Mouse (Mus musculus) heart, postnatal 36 days (tissue): ENCODE results near the gene Fyn. TPM values are rescaled to one million over a fixed set of nuclear protein-coding genes. Genes with fewer than 3 reads are reported as not detected.

Experiments used
- DNase-seq, 2 experiments: peaks; one replicate each; pipeline ENCODE4 v3.0.0; 2021 to 2022
- intact Hi-C: fragments of 180-260 bp; cut with DNase I; formaldehyde crosslinking; loops from one replicate; pipeline ENCODE4 v1.15.1; 2025
- total RNA-seq, 2 experiments: library from RNA; stranded (reverse); gene quantifications; 2 replicates each; pipeline ENCODE4 v1.2.3; 2021

The Fyn gene
- total RNA-seq, result 10 to 100 TPM; 32.1 to 35.1 TPM

DNA sequence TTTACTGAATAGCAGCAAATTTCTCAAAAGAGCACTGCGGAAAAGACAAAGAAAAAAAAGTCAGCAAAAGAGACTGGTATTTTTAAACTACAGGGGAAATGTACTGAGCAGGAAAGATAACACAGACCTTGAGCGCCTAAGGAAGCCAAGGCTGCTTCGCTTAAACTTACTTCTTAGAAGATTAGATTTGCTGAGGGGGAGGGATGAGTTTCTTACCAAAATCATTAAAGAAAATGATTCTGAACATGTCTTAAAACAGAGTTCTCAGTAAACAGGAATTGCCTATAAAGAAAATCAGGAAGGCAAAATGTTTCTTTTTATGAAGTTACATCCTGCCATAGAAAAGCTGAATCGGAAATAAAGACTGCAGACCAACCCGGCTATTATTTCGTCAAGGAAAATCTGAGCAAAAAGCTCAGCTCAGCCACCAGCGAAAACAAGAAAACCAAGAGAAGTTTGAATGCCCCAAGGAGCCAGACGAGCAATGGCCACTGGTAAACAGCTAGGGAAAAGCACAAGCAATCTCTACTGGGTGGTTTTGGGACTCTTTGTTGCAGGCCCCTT lies at the start of gene Fyn:
TSS of gene Fyn (plus strand) at position 284 of the 564 bp plus-strand sequence.
- intact Hi-C loops, result loop anchor here (2.0 to 5.0 kb wide), 4 partner anchors 130 to 364 kb away; partner anchors contain the start of gene Rev3l
- no peak for DNase-seq

DNA sequence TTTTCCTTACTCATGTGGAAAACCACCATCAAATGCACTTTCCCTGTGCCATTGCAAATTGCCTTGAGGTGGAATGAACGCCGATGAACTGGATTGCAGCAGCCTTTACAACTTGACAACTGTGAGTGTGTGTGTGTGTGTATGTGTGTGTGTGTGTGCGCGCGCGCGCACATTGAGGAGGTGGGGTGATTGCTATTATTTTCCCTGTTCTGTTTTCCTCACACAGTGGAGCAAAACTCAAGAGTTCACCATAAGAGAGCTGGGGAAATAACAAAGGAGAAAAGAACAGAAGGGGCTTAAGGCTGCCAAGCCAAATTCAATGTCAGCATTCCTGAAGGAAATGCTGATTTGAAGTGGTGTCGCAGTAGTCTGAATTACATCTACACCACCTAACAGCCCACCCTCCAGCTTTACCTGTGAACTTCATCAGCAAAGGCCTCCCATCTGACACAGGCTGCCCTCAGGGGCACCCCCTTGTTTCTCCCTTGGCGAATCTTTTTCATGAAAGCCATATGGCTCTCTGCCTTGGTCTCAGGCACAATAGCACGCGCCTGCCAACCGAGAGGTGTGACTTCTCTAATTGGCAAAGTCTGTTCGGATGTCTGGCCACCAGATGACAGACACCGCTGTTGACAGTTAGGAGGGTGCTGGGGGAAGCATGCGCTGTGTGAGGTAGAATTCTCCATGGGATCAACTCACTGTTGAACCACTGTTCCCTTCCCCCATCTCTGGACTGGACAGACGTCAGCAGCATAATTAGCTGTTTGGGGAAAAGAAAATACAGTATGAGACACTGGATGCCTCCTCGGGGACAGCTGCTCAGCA lies 47.6 kb upstream of the Fyn start:
- intact Hi-C loops, result no loop called here
- DNase-seq, result peak; percentile 30 to 51

DNA sequence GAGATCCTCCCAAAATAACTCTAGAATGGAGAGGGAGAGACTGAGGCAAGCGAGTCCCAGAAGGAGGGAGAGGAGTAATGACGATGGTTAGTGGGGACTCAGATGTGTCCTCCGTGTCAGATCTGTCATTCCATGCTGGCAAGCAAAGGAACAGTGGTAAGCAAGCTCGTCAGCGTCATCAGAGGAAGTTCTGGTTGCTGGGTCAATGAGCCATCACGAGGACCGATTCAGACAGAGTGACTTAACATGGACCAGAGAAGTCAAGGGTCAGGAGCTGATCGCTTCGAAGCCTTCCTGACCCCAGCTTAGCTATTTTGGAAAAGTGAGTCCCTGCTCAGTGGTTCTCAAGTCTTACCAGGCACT lies 47.1 kb upstream of the Fyn start:
- intact Hi-C loops, result no loop called here
- DNase-seq, result no peak

DNA sequence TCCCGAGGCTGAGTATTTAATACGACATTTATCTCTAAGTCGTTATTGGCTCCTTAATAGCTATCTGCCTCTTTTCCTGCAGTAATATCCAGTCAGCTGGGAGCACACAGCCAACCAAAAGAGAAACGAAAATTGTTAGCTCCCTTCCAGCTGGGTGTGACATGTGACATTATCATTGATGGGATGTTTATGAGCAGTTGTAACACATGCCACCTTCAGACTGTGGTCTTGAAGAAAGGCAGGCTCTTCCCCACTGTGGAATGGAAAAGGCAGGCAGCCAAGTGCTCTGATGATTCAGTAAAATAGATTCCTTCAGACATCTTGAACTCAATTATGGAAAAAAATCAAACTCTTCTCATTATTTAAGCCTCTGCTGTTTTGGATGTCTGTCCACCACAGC lies 46.5 kb upstream of the Fyn start:
- DNase-seq, result no peak
- intact Hi-C loops, result no loop called here

DNA sequence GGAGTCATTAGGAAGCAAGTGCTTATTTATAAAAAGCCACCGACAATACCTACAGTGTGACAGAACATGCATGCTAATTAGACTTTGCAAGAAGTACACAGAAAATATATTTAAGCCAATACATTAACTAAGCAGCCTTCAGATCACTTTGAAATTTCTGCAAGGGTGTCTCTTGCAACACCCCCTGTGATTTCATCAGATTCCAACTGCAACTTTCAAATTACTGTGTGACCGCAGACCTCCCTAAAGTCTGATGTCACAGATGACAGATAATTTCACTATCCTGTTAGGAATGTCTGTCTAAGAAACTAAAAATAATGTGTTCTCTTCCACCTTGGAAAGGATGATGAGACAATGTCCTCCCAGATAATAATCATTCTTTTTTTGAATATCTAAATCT lies 44.4 kb upstream of the Fyn start:
- intact Hi-C loops, result no loop called here
- no peak for DNase-seq

DNA sequence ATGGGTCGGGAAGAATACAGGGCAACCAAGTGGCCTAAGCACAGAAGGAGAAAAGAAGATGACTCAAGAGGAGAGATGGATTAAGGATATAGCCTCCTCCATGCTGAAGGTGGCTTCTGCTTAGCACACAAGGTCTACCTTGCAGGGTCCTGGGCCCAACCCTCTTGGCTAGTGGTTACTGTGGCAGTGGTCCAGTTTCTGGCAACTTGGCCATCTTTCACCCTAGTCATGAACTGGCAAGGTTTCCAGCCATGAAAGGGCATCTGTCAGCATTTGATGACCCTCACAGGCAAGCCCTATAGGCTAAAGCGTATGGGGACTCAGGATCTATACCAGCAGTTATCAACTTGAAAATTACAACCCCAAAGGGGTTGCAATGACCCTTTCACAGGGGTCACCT lies 40.0 kb upstream of the Fyn start:
- intact Hi-C loops, result no loop called here
- DNase-seq, result no peak

DNA sequence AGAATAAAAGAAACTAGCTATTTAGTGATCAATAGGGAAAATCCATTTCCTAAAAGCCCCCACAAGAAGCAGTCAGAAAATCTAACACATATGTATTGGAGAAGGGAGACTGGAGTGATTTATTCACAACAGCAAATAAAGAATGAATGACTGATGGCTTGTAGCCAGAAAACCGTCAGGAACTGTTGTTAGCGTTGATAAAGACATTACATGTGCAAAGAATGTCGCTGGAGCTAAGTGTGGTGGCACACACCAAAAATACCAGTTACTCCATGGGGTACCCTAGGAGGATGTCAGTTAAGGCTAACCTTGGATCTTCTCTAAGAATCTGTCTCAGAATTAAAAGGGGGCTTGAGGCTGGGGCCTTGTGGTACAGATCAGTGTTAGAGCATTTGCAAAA lies 34.3 kb upstream of the Fyn start:
- intact Hi-C loops, result no loop called here
- no peak for DNase-seq

DNA sequence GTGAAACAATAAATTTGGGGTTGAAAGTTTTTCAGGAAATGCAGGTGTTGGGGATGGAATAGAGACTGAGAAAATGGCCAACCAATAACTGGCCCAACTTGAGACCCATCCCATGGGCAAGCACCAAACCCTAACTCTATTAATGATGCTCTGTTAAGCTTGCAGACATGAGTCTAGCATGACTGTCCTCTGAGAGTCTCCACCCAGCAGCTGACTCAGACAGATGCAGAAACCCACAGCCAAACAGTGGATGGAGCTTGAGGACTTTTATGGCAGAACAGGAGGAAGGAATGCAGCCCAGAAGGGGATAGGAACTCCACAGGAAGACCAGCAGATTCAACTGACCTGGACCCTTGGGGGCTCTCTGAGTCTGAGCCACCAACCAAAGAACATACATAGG lies 32.8 kb upstream of the Fyn start:
- DNase-seq, result no peak
- intact Hi-C loops, result no loop called here

DNA sequence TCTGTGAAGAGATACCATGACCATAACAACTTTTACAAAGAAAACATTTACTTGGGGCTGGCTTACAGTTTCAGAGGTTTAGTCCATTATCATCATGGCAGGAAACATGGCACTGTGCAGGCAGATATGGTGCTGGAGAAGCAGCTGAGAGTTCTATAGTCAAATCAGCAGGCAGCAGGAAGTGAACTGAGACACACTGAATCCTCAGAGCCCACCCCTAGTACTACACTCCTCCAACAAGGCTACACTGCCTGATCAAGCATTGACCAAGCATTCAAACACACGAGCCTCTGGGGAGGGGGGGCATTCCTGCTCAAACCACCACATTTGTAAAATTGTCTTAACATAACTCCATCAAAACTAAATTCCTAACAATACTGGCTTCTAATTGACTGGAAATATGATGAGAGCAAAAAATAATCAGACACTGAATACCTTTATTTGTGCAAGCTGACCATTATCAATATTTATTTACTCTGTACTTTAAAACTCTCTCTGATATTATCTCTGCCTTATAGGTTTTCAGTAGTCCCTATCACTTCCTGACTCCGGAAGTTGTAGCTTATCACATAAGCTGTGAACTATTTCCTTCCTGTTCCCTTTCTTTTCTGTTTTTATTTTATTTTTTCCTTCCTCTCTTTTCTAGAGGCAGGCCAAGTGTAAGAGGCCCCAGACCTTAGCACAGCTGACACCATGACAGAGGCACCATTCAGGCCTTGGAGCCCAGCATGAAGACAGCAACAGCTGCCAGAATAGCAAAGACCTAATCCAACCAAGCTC lies 29.3 kb upstream of the Fyn start:
- intact Hi-C loops, result no loop called here
- no peak for DNase-seq

DNA sequence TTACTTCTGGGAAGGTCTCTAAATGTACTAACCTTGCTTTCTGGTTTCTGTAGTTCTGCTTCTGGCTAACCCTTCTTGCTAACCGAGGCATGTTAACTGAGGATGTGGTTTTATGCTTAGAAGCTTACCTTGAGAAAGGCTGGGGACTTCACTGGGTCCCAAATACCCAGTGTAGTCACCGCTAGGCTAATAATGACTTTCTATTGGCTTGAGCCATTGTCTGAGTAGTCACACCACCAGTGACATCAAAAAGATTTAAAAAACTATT lies 28.8 kb upstream of the Fyn start:
- no peak for DNase-seq
- intact Hi-C loops, result no loop called here

DNA sequence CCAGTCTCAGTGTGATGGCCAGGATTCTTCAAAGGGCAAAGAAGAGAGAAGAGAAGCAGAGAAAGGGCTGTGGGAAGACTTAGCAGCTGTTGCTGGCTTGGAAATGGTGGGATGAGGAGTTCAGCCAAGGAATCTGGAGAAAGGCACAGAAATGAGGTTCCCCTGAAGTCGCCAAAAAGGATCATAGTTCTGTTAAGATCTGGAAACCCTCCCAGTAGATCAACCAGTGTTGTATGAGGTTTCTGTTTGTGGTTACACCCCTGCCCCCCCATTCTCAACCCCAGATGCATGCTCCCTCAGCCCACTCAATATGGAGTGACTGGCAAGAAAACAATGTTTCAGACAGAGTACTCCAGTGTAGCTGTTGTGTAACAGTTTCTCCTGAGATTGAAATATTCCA lies 25.1 kb upstream of the Fyn start:
- intact Hi-C loops, result no loop called here
- peak in 1 of 2 experiments; percentile 31 for DNase-seq

DNA sequence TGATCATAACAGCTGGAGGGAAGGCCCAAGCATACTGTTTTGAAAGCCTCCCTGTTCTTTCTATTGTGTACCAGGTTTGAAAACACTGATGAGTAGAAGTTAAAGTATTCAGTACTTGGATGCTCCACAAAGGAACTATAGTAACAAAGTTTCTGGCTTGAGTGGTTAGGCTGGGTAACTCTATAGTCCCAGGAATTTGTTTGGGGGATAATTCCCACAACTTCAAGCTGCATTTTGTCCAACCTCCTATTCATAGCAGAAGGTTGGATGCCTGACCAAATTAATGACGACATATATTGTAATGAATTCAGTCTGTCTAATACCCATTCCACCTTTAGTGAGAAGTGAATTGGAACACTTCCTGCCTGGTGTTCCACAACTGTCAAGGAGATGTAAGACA lies 22.7 kb upstream of the Fyn start:
- DNase-seq, result no peak
- intact Hi-C loops, result no loop called here

DNA sequence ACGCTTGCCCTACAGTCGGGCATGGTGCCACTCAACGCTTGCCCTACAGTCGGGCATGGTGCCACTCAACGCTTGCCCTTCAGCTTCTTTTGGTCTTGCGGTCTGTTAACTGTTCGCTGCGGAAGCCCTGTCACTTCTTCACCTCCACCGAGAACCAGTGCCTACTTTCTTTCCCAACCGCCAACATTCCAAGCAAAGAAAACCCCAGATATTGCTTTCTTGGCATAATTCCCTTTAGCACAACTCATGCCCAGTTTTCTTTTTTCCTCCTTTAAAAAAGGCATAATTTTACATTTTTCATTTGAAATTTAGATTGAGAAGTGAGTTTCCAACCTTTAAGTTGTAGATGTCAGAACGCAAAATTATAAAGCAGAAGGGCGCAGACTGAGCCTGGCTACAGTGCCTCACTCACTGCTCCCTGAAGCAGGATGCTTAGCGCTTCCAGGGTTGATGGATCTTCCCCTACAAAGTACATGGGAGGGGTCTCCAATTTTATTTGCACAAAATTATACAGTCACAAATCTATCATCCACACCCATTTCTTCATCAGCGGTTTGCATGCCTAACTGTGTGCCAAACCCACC lies 18.8 kb upstream of the Fyn start:
- DNase-seq, result no peak
- intact Hi-C loops, result no loop called here

DNA sequence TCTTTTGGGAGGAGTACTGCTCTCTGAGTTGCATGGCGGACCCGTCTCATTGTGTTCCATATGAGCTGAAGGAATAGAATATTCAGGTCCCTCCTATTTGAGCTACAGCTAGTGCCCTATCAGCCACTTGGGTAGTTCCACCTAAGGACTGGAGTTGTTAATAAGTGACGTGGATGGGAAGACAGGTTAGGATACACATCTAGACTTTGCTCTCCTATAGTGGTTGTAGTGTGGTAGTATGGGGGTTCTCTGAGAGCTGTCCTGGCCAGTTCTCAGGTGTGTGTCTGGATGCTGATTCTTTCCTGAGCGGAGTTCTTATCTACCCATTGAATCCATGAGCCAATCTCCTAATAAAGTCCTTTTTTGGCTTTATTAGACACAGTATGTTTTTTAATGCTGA lies 4.5 kb upstream of the Fyn start:
- intact Hi-C loops, result no loop called here
- no peak for DNase-seq

DNA sequence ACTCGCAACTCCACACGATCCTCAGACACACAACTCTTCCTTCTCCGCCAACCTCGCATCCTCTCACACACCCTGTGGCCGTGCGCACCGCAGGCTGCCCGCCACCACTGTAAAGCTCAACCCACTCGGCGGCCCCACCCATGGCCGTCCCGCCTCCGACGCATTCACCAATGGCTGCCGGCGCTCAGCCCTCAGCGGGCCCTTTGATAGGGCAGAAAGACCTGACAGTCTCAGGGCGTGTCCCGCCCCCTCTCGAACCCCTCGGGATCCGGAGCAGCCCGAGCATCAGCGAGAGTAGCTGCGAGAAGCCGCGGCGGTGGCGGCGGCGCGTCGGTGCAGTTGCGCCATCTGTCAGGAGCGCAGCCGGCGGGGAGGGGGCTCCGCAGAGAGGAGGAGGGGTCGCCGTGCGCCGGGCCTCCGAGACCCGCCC lies 862 bp downstream of the Fyn start:
- intact Hi-C loops, result loop anchor here (2.0 to 5.0 kb wide), 4 partner anchors 131 to 363 kb away; partner anchors contain the start of gene Rev3l
- peak; percentile 92 to 93 for DNase-seq

DNA sequence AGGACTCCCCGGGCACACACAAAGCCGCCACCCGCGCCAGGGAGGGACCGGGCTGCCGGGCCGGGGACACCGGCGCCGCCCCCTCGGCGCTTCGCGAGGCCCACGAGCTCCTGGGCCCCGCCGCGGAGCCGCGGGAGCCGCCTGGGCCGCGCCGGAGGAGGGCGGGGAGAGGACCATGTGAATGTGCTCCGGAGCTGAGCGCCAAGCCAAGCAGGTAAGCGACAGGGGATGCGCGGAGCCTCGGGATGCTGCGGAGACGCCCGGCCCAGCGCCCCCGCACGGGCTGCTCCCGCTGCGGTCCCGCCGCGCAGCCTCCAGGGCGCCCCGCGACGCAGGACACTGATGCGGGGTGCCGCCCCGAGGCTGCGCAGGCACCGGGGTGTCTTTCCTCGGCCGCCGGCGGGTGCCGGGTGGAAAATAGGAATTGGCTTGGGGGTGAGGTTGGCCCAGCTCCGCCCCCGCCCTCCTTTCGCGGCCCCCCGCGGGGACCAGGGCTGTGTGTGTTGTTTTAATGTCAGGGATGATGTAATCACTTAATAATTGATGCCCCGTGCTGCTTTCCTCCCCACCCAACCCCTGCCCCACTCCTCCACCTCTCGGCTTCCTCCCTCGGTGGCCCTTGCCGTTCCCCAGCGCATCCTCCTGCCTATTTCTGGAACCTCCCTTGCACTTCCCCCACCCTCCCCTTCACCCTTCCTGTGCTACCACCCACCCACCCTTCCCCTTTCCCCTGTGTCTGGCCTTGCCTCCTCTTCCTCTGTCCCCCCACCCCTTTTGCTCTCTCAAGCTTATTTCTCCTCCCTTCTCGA lies 1.5 kb downstream of the Fyn start:
- peak; percentile 52 to 71 for DNase-seq

DNA sequence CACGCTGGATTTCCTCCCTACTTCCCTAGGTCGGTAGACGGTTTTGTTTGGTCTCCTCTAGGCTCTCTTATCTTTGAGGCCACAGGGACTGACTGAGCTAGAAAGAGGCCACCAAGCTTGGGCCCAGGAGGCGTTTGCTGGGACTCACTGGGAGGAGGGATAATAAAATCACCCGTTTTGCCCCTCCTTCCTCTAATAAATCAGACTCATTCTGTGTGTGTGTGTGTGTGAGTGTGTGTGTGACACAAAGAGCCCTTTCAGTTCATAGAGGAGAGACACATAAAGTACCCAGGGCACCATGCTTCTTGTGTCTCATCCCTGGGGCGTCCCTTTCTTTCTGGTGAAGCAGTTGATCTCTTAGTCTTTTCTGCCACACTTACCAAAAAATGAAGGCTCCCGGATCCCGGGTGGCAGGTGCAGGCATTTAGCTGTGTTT lies 2.1 kb downstream of the Fyn start:
- DNase-seq, result peak in 1 of 2 experiments; percentile 52
- intact Hi-C loops, result loop anchor here (2.0 to 5.0 kb wide), 3 partner anchors 36 to 104 kb away; no protein-coding TSS in a partner anchor

More for the DNA sequence above, 1.5 kb downstream of the Fyn start:
- intact Hi-C loops, result loop anchor here (2.0 to 5.0 kb wide), 7 partner anchors 37 to 362 kb away; partner anchors contain the start of gene Rev3l

DNA sequence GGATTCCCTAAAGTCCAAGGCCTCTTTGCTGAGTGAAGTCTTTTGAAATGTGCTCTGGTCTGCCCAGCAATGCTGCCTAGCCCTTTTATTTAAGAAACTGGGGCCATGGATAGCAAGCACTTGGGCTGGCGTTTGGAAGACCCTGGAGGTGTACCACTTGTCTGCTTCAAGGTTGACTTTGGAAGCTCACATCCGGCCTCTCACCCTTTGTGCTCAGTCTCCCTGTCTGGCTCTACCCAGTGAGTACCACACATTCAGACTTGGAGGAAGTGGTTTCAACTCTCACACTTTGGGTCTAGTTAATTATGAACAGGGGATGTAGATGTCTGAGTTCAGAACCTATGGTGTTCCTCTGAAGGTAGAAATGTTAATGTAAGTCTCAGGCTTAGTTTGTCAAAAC lies 2.8 kb downstream of the Fyn start:
- DNase-seq, result no peak
- intact Hi-C loops, result loop anchor here (2.0 to 5.0 kb wide), 3 partner anchors 36 to 105 kb away; no protein-coding TSS in a partner anchor

DNA sequence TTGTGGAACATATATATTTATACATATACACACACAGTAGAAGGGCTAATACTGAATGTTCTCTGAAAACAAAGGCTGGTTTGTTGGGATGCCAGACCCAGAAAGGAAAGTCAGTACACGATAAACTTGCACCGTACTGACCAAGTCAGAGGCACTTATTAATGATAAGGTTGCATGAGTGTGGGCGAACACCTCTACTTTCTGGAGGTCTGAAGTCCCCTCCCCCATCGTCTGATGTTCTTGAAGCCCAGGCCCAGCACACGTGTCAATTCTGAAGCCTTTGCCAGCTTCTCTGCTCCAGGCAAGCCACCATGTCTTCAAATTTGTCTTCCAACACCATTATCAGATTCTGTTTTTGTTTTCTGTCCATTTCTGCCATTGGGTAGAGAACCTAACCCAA lies 3.3 kb downstream of the Fyn start:
- DNase-seq, result no peak
- intact Hi-C loops, result loop anchor here (2.0 to 5.0 kb wide), 3 partner anchors 35 to 105 kb away; no protein-coding TSS in a partner anchor

DNA sequence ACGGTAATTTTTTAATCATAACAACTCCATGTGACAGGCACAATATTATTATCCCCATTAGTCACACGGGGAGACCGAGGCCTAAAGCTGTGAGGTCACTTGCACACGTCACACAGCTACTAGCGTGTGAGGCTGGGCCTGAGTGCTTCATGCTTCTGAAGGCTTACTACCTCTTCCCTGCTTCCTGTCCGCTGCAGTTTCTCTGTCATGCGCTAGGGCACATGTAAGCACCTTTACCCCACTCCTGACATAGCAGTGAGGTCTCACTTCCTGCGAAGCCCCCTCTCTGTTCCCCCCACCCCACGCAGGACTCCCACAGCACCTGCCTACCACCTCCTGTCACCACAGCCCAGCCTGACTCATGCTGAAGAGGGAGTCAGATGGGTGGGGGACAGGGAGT lies 8.0 kb downstream of the Fyn start:
- intact Hi-C loops, result no loop called here
- no peak for DNase-seq
